Mouse (Mus musculus) effector memory CD4-positive, alpha-beta T cell, adult 5 months (primary cell): ENCODE data around the gene Smn1. TPM values are rescaled to one million over a fixed set of nuclear protein-coding genes. Genes with fewer than 3 reads are reported as not detected.

Experiments
- polyA plus RNA-seq: library from polyadenylated mRNA; unstranded; fragments of 100-300 nt; shearing (Covaris generic); gene quantifications from one replicate; pipeline ENCODE4 v1.2.1, GENCODE M21; 2017

Smn1 gene
- polyA plus RNA-seq: 23.9 TPM

DNA sequence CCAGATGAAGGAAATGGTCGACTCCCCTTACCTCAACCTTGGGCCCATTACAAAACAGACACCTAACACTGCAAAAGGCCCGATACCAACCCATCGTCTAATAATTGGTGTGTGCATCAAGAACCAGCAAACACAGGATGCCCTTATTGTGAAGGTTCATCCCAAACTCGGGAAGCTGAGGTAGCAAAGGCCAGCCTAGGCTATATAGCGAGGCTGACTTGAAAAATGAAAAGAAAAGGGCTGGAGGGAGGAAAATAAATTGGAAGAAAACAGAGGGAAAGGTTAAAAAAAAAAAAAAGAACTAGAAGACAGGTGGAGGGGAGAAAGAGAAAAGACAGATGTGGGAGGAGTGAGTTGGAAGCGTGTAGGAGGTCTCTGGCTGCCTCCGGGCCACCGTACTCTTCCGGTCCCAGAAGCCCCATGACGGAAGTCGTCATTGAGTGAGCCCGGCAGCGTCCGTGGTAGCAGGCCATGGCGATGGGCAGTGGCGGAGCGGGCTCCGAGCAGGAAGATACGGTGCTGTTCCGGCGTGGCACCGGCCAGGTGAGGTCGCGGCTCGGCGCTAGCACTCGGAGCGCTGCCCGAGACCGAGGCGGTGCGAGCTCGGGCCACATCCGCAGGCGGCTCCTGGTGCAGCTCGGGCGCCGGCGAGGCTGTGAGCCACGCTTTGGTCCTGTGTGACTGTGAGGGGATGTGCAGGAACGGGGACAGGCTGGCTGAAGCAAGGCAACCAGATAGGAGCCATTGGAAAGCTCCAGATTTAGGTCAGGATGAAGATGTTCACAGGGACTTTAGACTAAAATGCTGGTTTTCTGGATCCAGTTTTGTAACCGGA lies at the start of gene Smn1:
Smn1 (plus strand) TSS at position 430 of the 835 bp plus-strand sequence.

DNA sequence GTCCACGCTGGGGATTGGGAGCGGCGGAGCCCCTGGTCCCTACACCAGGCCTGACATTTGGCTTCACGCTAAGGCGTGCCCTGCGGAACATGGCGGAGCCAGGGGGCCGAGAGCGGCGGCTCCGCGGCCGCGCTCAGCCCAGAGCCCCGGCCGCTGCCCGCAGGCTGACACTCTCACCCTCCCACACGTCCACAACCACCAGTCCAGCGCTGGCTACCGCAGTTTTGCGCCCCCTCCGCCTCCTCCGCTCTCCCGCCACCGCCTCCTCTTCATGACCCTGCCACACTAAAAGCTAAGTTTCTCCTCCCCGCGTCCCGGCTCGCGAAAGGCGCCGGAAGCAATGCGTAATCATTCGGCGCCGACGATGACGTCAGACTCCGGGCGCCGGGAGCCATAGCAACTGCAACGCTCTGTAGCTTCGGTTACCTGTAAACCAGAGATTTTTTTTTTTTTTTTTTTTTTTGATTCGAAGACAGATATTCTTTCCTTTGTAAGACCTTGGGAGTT lies 20.9 kb upstream of the Smn1 start, which contains the start of gene Bdp1:
Bdp1 (minus strand) TSS at position 323 of the 507 bp plus-strand sequence.

GRCm38 (mm10) chr13:100107652-100108472 lies 16.8 kb upstream of the Smn1 start, which contains the start of gene Serf1:
TSS of gene Serf1 (plus strand) at chr13:100108012.

Other genes with a start within 250 kb of the Smn1 start
- not detected for gene Cartpt, start 223.8 kb upstream of the Smn1 start, polyA plus RNA-seq
- 16.8 TPM for gene Mccc2, start 109.2 kb upstream of the Smn1 start, polyA plus RNA-seq
- gene Bdp1, start 20.8 kb upstream of the Smn1 start, polyA plus RNA-seq: 81.1 TPM
- gene Serf1, start 16.8 kb upstream of the Smn1 start, polyA plus RNA-seq: 2.6 TPM
- 3.9 TPM for gene Naip2, start 77.2 kb downstream of the Smn1 start, polyA plus RNA-seq
- 0.75 TPM for gene Naip5, start 121.5 kb downstream of the Smn1 start, polyA plus RNA-seq
- gene Naip6, start 192.8 kb downstream of the Smn1 start, polyA plus RNA-seq: 0.30 TPM